Mouse (Mus musculus) urinary bladder, postnatal 14 days (tissue): Measurements from ENCODE around the gene Eipr1.
"Not testable (repeated sequence)": the region's sequence is repeated elsewhere in the genome, so short reads cannot be mapped to it uniquely, and the experiment has no call there.

ENCODE experiments used
- DNase-seq: peaks from one replicate; pipeline ENCODE4 v3.0.0; 2021; ENCODE audit warnings: low spot score

Gene Eipr1

DNA sequence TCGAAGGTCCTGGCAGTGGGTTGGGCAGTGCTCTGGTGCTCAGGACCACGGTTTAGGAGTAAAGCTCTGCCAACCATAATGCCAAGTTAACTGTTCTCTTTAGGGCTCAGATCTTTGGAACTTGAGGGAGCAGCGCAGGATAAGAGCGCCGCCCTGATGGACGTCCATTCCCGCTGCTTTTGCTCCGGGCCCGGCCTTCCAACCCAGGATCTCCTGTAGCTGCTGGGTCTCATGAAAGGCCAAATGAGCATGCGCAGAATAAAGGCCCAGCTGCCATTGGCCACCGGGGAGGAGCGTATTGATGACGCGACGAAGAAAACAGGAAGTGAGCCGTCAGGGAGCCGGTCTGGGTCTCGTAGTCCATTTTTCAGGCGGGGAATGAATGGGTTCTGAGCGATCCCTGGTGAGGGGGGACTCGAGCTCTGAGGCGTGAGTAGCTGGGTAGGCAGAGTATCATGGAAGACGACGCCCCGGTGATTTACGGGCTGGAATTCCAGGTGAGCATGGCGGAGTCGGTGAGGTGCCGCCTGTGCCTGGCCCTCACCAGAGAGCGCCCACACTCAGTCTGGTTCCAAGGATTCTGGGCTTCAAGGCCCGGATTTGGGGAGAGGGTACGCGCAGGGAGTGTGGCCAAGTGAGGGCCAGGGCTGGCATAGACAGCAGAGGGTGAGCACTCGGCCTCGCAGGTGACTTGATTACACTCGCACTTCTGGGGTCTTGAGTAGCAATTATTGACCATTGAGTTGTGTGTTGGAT, at the start of gene Eipr1:
TSS of gene Eipr1 (plus strand) at position 296 of the 756 bp plus-strand sequence.
- peak; percentile 88 for DNase-seq

- DNase-seq: no peak
Observed at GRCm38 (mm10) chr12:28704381-28704780, 47.2 kb upstream of the Eipr1 start.

- no peak for DNase-seq
Observed at GRCm38 (mm10) chr12:28705204-28705603, 46.4 kb upstream of the Eipr1 start.

DNA sequence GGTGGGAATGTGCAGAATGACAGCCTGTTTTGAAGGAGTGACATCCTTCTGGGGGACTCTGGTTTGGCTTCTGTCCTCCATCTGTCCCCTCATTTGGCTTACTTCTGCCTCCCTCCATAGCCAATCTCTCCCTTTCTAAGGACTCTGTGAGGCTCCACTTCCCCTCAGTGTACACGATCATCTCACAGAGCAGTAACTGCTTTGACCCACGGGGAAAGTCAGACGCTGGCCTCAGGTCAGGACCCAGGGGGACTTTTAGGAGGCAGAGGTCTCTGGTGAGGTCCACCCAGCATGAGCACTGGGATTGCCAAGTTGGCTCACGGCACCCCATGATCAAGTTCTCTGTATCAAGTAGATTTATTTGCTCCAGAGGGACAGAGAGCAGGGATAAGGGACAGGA, 43.4 kb upstream of the Eipr1 start:
- no peak for DNase-seq

GRCm38 (mm10) chr12:28710566-28711185, 40.9 kb upstream of the Eipr1 start:
- DNase-seq: no peak

DNA sequence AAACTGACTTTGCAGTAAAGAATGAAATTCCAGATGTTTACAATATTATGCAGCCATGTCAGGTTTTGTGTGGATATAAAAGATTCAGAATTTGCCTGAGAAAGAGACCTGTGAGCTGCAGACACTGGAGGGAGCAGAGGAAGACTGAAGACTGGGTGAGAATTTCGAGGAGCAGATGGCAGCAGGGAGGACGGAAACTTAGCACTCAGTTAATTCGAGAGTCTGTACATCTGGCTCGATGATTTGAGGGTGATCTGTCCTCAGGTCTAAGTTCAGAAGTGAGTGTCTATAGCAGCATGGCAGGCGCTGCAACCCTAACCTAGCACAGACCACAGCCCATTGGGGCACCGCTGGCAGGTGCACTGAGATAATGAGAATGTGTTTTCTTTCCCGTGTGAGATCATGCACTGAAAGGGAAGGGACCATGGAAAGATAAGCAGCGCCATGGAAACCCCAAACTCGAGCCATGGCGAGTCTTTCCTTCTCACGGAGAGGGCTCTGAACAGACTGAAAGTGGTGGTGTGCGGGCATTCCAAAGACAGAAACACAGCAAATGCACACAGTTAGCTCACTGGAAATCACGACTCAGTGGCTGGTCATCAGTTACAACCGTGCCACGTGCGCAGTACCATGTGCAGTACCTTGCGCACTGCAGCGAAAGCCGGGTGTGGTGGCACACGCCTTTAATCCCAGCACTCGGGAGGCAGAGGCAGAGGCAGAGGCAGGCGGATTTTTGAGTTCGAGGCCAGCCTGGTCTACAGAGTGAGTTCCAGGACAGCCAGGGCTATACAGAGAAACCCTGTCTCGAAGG, 36.6 kb upstream of the Eipr1 start:
- no peak for DNase-seq

GRCm38 (mm10) chr12:28717066-28717465, 34.5 kb upstream of the Eipr1 start:
- no peak for DNase-seq

GRCm38 (mm10) chr12:28718106-28718505, 33.5 kb upstream of the Eipr1 start:
- no peak for DNase-seq

GRCm38 (mm10) chr12:28724366-28724765, 27.2 kb upstream of the Eipr1 start:
- DNase-seq: no peak

DNA sequence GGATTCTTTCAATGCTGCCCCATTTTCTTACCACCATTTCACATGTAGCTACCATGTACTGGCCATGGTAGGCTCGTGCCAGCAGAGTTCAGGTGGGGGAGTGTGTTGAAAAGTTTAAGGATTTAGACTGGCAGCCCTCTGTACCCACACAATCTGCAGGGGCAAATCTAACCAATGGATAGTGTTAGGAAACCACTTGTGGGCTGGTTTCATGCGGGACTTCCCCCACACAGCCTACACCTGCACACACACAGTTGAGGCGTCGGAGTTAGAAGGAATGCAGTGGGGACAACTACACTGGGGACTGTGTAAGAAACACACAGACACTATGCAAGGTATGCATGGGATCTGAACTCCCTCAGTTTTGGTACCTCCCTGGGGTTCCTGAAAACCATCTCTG, 25.4 kb upstream of the Eipr1 start:
- no peak for DNase-seq

- no peak for DNase-seq
Observed at GRCm38 (mm10) chr12:28727061-28727460, 24.5 kb upstream of the Eipr1 start.

DNA sequence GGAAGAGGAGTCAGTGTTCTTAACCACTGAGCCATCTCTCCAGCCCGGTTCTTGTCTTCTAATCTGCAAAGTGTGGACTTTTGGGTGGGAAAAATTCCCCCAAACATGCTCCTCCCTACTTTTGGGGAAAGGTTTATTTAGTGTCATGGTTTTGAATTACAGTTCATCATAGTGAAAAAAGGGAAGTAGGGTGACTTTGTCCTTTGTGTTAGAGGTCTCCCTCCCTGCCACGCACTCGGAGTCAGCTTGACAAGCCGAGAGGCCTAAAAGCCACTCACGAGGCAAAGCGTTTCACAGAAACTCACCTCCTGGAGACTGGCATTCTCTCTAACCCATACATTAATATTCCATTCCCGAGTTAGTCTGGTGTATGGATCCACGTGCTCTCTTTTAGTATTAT, 19.0 kb upstream of the Eipr1 start:
- DNase-seq: no peak

GRCm38 (mm10) chr12:28733520-28734245, 17.9 kb upstream of the Eipr1 start:
- DNase-seq: not testable (repeated sequence)

DNA sequence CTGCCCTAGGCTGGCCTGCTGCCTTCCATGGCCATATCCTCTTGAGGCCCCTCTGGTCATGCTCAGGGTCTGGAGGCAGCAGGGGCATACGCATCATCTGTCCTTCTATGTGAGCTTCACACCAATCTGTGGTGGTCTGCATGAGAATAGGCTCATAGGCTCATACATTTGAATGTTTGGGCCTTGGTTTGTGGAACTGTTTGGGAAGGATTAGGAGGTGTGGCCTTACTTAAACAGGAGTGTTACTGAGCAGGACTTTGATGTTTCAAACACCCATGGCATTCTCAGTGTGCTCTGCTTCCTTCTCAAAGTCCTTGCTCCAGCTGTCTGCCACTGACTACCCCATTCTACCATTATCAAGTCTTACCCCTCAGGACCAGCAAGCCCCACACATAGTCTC, 17.3 kb upstream of the Eipr1 start:
- no peak for DNase-seq

GRCm38 (mm10) chr12:28735293-28735692, 16.3 kb upstream of the Eipr1 start:
- DNase-seq: no peak

DNA sequence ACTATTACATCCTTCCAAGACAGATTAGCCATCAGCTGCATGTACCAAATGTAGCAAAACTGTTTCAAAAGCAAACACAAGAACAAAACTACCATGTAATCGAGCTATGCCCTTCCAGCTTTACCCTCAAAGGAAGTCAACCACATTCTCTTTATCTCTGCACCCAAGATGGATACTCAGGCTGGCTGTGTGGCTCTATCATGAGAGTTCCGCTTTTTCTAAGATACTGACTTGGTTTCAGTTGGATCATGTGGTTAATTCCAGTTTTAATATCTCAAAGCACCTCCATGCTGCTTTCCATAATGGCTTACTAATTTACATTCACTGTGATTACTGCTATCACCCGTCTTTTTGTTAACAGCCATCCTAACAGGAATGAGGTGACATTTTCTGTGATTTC, 8.3 kb upstream of the Eipr1 start:
- DNase-seq: no peak

DNA sequence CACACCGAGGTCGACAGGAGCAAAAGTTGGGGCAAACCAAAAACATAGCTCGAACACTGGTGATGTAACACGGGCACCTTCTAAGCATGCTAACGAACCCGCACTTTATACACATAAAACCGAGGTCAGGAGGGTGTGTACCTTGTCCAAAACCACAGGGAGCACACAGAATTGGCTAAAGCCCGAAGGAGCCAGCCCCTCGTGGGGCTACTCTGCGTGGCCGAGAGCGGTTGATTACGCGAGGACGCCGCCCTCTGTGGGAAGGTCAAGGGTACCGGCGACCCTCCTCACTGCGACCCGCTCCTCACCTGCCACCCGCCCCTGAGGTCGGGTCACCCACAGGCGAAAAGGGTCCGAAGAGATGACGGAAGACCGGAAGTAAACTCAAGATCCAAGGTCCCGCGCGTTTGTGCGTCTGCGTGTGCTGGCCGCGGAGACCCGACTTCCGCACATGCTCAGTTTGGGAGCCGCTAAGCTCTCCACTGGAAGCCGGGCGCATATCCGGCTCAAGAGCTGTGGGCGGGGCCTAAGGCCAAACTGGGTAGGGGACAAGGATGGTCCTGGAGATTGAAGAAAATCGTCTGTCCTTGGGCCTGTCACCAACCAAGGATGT, 1.5 kb upstream of the Eipr1 start, which contains the start of gene Trappc12:
TSS of gene Trappc12 (minus strand) at position 452 of the 613 bp plus-strand sequence.
- peak; percentile 88 for DNase-seq

GRCm38 (mm10) chr12:28750876-28751275, 727 bp upstream of the Eipr1 start:
- no peak for DNase-seq

GRCm38 (mm10) chr12:28756019-28756418, 4.4 kb downstream of the Eipr1 start:
- DNase-seq: no peak

DNA sequence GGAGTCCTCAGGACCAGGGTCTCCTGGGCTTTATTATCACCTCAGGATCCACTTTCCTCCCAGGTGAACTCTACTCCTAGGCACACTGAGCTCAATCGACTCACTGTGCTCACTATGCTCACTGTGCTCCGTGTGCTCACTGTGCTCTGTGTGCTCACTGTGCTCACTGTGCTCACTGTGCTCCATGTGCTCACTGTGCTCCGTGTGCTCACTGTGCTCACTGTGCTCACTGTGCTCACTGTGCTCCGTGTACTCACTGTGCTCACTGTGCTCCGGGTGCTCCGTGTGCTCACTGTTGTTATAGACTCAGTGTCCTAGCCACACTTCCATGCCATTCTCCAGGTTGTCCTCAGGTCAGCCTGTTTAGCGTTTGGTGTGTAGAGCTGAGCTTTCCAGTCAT, 18.4 kb downstream of the Eipr1 start:
- DNase-seq: no peak

DNA sequence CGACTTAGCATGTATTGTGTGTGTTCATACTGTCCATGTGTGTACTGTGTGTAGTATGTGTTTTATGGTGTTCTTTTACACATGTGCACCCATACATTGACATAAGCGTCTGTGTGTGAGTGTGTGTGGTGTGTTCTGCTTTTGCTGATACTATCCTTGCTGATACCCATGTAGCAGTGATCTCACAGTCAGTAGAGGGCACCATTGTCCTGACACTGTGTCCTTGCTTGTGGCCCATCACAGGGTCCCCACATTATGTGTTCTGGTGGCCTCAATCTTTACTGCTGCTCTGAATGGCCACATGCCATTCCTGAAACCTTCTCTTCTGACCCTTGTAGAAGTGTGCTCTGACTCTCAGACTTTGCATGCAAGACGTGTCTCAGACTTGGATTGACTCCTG, 22.2 kb downstream of the Eipr1 start:
- no peak for DNase-seq

- no peak for DNase-seq
Observed at GRCm38 (mm10) chr12:28775120-28775519, 23.5 kb downstream of the Eipr1 start.
